Mouse (Mus musculus) lung, postnatal 36 days (tissue): ENCODE measurements at regions not wholly inside any gene's neighbourhood (a gene's known extent, or its start where the extent isn't known, plus 50 kb on each side); places are given as distances from the start of the nearest gene placed in this dataset.
A peak's percentile ranks its signal among the peaks of the same experiment; 100 is the strongest.
"Not testable (repeated sequence)": the region's sequence is repeated elsewhere in the genome, so short reads cannot be mapped to it uniquely, and the experiment has no call there.

Experiments used
- DNase-seq: peaks from one replicate; pipeline ENCODE4 v3.0.0; 2022; ENCODE audit warnings: mixed read lengths

- DNase-seq: no peak
Measured at GRCm38 (mm10) chr2:133748493-133748892, 196.5 kb downstream of the Bmp2 start.

GRCm38 (mm10) chr2:133749846-133750637 lies 198.1 kb downstream of the Bmp2 start:
- DNase-seq: no peak

GRCm38 (mm10) chr2:133754088-133754487 lies 202.1 kb downstream of the Bmp2 start:
- no peak for DNase-seq

- peak; percentile 91 for DNase-seq
Measured at GRCm38 (mm10) chr2:133761496-133761895, 209.5 kb downstream of the Bmp2 start.

- no peak for DNase-seq
Measured at GRCm38 (mm10) chr2:133768546-133768945, 216.6 kb downstream of the Bmp2 start.

GRCm38 (mm10) chr2:133783588-133784342 lies 231.8 kb downstream of the Bmp2 start:
- peak; percentile 18 for DNase-seq

- DNase-seq: no peak
Measured at GRCm38 (mm10) chr2:133791031-133791430, 239.1 kb downstream of the Bmp2 start.

GRCm38 (mm10) chr2:133793293-133793692 lies 241.3 kb downstream of the Bmp2 start:
- DNase-seq: peak; percentile 57

- DNase-seq: no peak
Measured at GRCm38 (mm10) chr2:133802666-133803065, 250.7 kb downstream of the Bmp2 start.

GRCm38 (mm10) chr2:133821418-133821817 lies 269.5 kb downstream of the Bmp2 start:
- DNase-seq: peak; percentile 15

- DNase-seq: peak; percentile 1
Measured at GRCm38 (mm10) chr2:133829406-133829805, 277.4 kb downstream of the Bmp2 start.

GRCm38 (mm10) chr2:133850485-133850884 lies 298.5 kb downstream of the Bmp2 start:
- no peak for DNase-seq

- DNase-seq: not testable (repeated sequence)
Measured at GRCm38 (mm10) chr2:133874982-133875381, 323.0 kb downstream of the Bmp2 start.

- no peak for DNase-seq
Measured at GRCm38 (mm10) chr2:133883682-133884081, 331.7 kb downstream of the Bmp2 start.

- DNase-seq: peak; percentile 1
Measured at GRCm38 (mm10) chr2:133906269-133906668, 354.3 kb downstream of the Bmp2 start.
